Mouse (Mus musculus) kidney, adult 2 months (tissue): ENCODE results near the gene Efna2. TPM values are rescaled to one million over a fixed set of nuclear protein-coding genes. Genes with fewer than 3 reads are reported as not detected.
A peak's percentile ranks its signal among the peaks of the same experiment; 100 is the strongest.

Experiments used
- DNase-seq: peaks from one replicate; pipeline ENCODE4 v3.0.0; 2021
- H3K27ac ChIP-seq: fragments of 200-500 bp; 2 replicates; pipeline ENCODE4 v1.5.1; 2012; ENCODE audit warnings: low read depth, low read length, control low read depth, inconsistent platforms; ENCODE audit not compliant: insufficient read depth
- H3K27me3 ChIP-seq: fragments of 200-500 bp; replicated peaks from 2 replicates; pipeline ENCODE4 v1.6.1; 2012; ENCODE audit warnings: mild to moderate bottlenecking, moderate library complexity, low read length, inconsistent platforms; ENCODE audit not compliant: control insufficient read depth, insufficient read depth
- H3K36me3 ChIP-seq: fragments of 200-500 bp; 2 replicates; pipeline ENCODE4 v1.6.1; 2012; ENCODE audit warnings: mild to moderate bottlenecking, moderate library complexity, low read length, inconsistent platforms; ENCODE audit not compliant: control insufficient read depth, insufficient read depth
- H3K4me1 ChIP-seq: fragments of 200-500 bp; 2 replicates; pipeline ENCODE4 v1.6.1; 2011; ENCODE audit warnings: low read length; ENCODE audit not compliant: control insufficient read depth, insufficient read depth
- H3K4me3 ChIP-seq: fragments of 200-500 bp; 2 replicates; pipeline ENCODE4 v1.5.1; 2011; ENCODE audit warnings: mild to moderate bottlenecking, low read depth, low read length, control low read depth; ENCODE audit not compliant: insufficient read depth
- CTCF ChIP-seq: fragments of 200-500 bp; conservative IDR thresholded peaks from 2 replicates; pipeline ENCODE4 v1.5.1; 2011; ENCODE audit warnings: low read depth, mild to moderate bottlenecking, control low read depth, low read length, moderate library complexity, mixed read lengths; ENCODE audit not compliant: insufficient read depth, insufficient read length
- POLR2A ChIP-seq: fragments of 200-500 bp; IDR thresholded peaks from one replicate; pipeline ENCODE4 v1.6.1; 2011; ENCODE audit warnings: low read depth, low read length, control low read depth
- WGBS: fragments of 180-500 bp; shearing (Covaris S2); methylation state at CpG from one replicate; pipeline ENCODE4 v1.1.7; 2018; 5-methylcytosine and 5-hydroxymethylcytosine counted together
- polyA plus RNA-seq: library from polyadenylated mRNA; depleted of rRNA; stranded (reverse); fragments of >200 nt; gene quantifications from 2 replicates; pipeline ENCODE4 v1.2.3, GENCODE M21; 2012

The Efna2 gene
- polyA plus RNA-seq, 1 experiment, result 1.5 TPM

DNA sequence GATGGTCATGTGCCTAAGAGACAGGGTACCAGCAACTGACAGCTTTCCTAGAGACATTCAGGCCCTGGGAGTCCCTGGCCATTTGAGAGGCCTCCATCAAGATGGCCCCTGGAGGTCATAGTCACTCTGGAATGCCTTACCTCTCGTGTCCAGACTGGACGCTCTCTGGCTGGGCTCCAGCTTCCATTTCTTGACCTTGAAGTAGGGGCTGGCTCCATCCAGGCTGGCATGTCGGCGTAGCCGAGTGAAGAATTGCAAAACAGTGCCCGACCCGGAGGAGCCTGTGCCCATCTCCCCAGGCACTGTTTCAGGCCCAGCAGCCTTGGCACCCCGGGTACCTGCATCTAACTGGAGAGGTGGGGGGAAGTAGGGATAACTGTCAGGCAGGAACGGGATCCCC lies 44.9 kb upstream of the Efna2 start:
- Histone ChIP-seq H3K27ac (no peak overlapping the region), H3K4me1 (peaks cover 10% of the 10 kb centered on the region; the same call in 1 of the 2 replicates), H3K27me3 (no peaks in the 10 kb centered on the region), H3K4me3 (no peak overlapping the region), H3K36me3 (no peaks in the 10 kb centered on the region)
- DNase-seq, result peak; percentile 44
- 62% methylated on average over 9 of the region's 9 CpGs for WGBS
- TF ChIP-seq CTCF, result no peak
- no peak for TF ChIP-seq POLR2A

- Histone ChIP-seq H3K27ac (no peak overlapping the region), H3K4me3 (no peak overlapping the region), H3K4me1 (peaks cover 5% of the 10 kb centered on the region; the same call in 1 of the 2 replicates), H3K27me3 (no peaks in the 10 kb centered on the region), H3K36me3 (no peaks in the 10 kb centered on the region)
- no peak for DNase-seq
- no peak for TF ChIP-seq POLR2A
- no peak for TF ChIP-seq CTCF
- WGBS, result 79% methylated on average over 10 of the region's 10 CpGs
Measured at GRCm38 (mm10) chr10:80135161-80135560, 44.1 kb upstream of the Efna2 start.

DNA sequence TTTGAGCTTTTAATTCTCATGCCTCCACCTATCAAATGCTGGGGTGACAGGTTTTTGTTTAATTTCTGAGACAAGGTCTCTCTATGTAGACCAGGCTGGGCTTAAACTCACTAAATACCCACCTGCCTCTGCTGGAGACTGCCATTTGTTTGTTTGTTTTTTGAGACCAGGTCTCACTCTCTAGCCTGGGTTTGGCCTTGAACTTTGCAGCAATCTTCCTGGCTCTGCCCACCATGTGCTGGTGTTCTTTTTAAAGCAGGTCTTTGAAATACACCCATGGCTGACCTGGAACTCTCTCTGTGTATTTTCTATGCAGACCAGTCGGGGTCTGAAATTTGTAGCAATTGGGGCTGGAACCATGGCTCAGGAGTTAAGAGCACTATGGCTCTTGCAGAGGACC lies 43.6 kb upstream of the Efna2 start:
- H3K27ac ChIP-seq, result no peak overlapping the region
- H3K4me1 ChIP-seq, result 0 out of 2 replicates have a peak, but pooled peaks cover 2% of the 10 kb centered on the region
- TF ChIP-seq POLR2A, result no peak
- TF ChIP-seq CTCF, result no peak
- H3K36me3 ChIP-seq, result no peaks in the 10 kb centered on the region
- H3K27me3 ChIP-seq, result no peaks in the 10 kb centered on the region
- H3K4me3 ChIP-seq, result no peak overlapping the region
- DNase-seq, result no peak
- WGBS, result 95% methylated on average over 1 of the region's 1 CpGs

DNA sequence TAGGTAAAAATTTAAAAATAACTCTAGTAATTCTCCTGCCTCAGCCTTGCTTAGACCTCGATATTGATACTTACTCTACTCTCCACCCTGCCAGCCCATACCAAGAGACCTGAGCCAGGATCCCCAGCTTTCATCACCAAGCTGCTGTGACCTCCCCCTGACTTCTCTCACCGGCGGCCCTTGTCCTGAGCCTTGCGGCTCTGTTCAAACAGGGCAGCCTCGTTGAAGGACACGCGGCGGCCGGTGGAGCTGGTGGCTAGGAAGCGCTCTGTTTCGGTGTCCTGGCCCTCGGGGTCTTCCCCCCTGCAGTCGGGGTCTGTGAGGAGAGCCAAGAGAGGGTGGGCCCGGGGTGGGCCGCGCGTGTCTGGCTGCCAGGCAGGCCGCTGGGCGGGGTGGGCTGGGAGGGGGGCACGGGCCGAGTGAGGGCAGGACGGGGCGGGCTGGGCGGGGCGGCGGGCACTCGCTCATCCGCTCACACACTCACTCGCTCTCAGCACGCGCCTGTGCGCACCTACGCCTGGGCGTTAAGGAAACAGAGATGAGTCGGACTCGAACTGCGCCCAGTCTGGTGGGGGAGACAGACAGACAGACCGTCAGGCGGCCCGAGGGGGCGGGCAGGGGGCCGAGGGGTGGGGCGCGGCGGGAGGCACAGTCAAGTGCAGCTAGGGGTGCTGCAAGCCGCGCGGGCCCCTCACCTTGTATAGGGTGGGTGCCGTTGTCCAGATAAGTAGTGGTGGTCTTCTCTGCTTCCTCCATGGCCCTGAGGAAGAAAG lies 42.9 kb upstream of the Efna2 start:
- H3K27me3 ChIP-seq, result no peaks in the 10 kb centered on the region
- no peak overlapping the region for H3K4me3 ChIP-seq
- no peak for TF ChIP-seq POLR2A
- TF ChIP-seq CTCF, result no peak
- WGBS, result 49% methylated on average over 49 of the region's 49 CpGs
- H3K27ac ChIP-seq, result no peak overlapping the region
- H3K4me1 ChIP-seq, result no peaks in the 10 kb centered on the region
- no peaks in the 10 kb centered on the region for H3K36me3 ChIP-seq
- no peak for DNase-seq

DNA sequence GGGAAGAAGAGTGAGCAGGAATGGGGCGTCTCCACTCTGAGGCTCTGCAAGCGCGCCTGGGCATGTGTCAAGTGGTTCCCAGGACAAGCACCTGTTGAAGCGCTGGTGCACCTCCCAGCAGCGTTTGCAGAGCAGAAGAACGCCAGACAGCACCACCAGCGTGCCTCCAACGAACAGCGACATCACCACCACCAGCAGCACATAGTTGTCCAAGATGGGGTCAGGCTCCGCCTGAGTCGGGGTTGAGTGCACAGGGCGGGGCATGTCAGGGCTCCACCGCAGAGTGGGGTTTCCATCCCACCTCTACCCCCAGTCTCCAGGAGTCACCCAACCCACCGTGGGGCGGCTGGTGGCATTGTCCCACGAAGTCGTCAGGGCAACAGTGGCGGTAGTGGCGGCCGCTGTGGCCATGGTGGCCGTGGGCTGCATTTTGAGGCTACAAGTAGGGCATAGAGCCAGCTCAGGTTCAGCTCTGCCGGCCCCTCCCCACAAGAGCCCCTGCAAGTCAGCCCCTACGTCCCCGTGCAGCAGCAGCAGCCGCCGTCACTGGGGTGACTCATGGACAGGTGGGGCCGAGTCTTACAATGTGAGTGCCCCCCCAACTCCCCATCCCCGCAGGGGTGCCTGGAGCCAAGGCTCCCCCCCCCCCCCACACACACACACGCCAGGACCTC lies 42.2 kb upstream of the Efna2 start:
- WGBS, result 26% methylated on average over 29 of the region's 29 CpGs
- no peak for DNase-seq
- H3K27me3 ChIP-seq, result no peaks in the 10 kb centered on the region

GRCm38 (mm10) chr10:80137626-80138552 lies 41.4 kb upstream of the Efna2 start:
- WGBS, result 19% methylated on average over 30 of the region's 33 CpGs
- Histone ChIP-seq H3K27me3 (no peaks in the 10 kb centered on the region), H3K4me3 (peak overlapping the region; percentile 58; the same call in 1 of the 2 replicates), H3K36me3 (no peaks in the 10 kb centered on the region), H3K4me1 (no peaks in the 10 kb centered on the region; the same call in 1 of the 2 replicates), H3K27ac (no peak overlapping the region)
- TF ChIP-seq POLR2A (no peak), CTCF (no peak)
- DNase-seq, result peak; percentile 5

More for the DNA sequence above, 42.2 kb upstream of the Efna2 start:
- Histone ChIP-seq H3K4me1 (no peaks in the 10 kb centered on the region), H3K36me3 (no peaks in the 10 kb centered on the region), H3K4me3 (no peak overlapping the region), H3K27ac (no peak overlapping the region)
- TF ChIP-seq CTCF (no peak), POLR2A (no peak)
